Mouse (Mus musculus): ENCODE measurements at regions not wholly inside any gene's neighbourhood (a gene's known extent, or its start where the extent isn't known, plus 50 kb on each side); places are given as distances from the start of the nearest gene placed in this dataset.

GRCm38 (mm10) chr3:131056893-131057660 is 53.2 kb upstream of the Lef1 start:
- TF ChIP-seq CTCF (IDR thresholded peaks at IDR 0.05; ENCODE audit: borderline replicate concordance, extremely low read depth, insufficient read depth, insufficient read length) = no peak
- no peak for TF ChIP-seq POLR2A (IDR thresholded peaks at IDR 0.05; ENCODE audit: borderline replicate concordance, extremely low read depth, insufficient read depth, insufficient read length, poor library complexity, severe bottlenecking)
- DNase-seq (ENCODE audit: low read depth) = no peak

- TF ChIP-seq POLR2A (IDR thresholded peaks at IDR 0.05; ENCODE audit: borderline replicate concordance, extremely low read depth, insufficient read depth, insufficient read length, poor library complexity, severe bottlenecking) (no peak), CTCF (IDR thresholded peaks at IDR 0.05; ENCODE audit: borderline replicate concordance, extremely low read depth, insufficient read depth, insufficient read length) (no peak)
Observed at GRCm38 (mm10) chr3:131054241-131054972, 55.9 kb upstream of the Lef1 start.

GRCm38 (mm10) chr3:131047716-131048115 is 62.6 kb upstream of the Lef1 start:
- TF ChIP-seq POLR2A (IDR thresholded peaks at IDR 0.05; ENCODE audit: borderline replicate concordance, extremely low read depth, insufficient read depth, insufficient read length, poor library complexity, severe bottlenecking) = no peak
- no peak for TF ChIP-seq CTCF (IDR thresholded peaks at IDR 0.05; ENCODE audit: borderline replicate concordance, extremely low read depth, insufficient read depth, insufficient read length)
- no peak for DNase-seq (ENCODE audit: low read depth)

More at GRCm38 (mm10) chr3:131054241-131054972, 55.9 kb upstream of the Lef1 start:
- DNase-seq (ENCODE audit: low read depth) = peak; percentile 69

GRCm38 (mm10) chr3:131046412-131046811 is 63.9 kb upstream of the Lef1 start:
- TF ChIP-seq POLR2A (IDR thresholded peaks at IDR 0.05; ENCODE audit: borderline replicate concordance, extremely low read depth, insufficient read depth, insufficient read length, poor library complexity, severe bottlenecking) (no peak), CTCF (IDR thresholded peaks at IDR 0.05; ENCODE audit: borderline replicate concordance, extremely low read depth, insufficient read depth, insufficient read length) (no peak)
- DNase-seq (ENCODE audit: low read depth) = peak; percentile 40

GRCm38 (mm10) chr3:131040214-131040825 is 70.0 kb upstream of the Lef1 start:
- TF ChIP-seq CTCF (IDR thresholded peaks at IDR 0.05; ENCODE audit: borderline replicate concordance, extremely low read depth, insufficient read depth, insufficient read length) (no peak), POLR2A (IDR thresholded peaks at IDR 0.05; ENCODE audit: borderline replicate concordance, extremely low read depth, insufficient read depth, insufficient read length, poor library complexity, severe bottlenecking) (no peak)
- DNase-seq (ENCODE audit: low read depth) = no peak

GRCm38 (mm10) chr3:131037095-131037494 is 73.2 kb upstream of the Lef1 start:
- DNase-seq (ENCODE audit: low read depth) = no peak
- no peak for TF ChIP-seq CTCF (IDR thresholded peaks at IDR 0.05; ENCODE audit: borderline replicate concordance, extremely low read depth, insufficient read depth, insufficient read length)
- no peak for TF ChIP-seq POLR2A (IDR thresholded peaks at IDR 0.05; ENCODE audit: borderline replicate concordance, extremely low read depth, insufficient read depth, insufficient read length, poor library complexity, severe bottlenecking)

GRCm38 (mm10) chr3:131034774-131035173 is 75.5 kb upstream of the Lef1 start:
- no peak for TF ChIP-seq POLR2A (IDR thresholded peaks at IDR 0.05; ENCODE audit: borderline replicate concordance, extremely low read depth, insufficient read depth, insufficient read length, poor library complexity, severe bottlenecking)
- no peak for TF ChIP-seq CTCF (IDR thresholded peaks at IDR 0.05; ENCODE audit: borderline replicate concordance, extremely low read depth, insufficient read depth, insufficient read length)
- DNase-seq (ENCODE audit: low read depth) = no peak

- no peak for DNase-seq (ENCODE audit: low read depth)
- TF ChIP-seq POLR2A (IDR thresholded peaks at IDR 0.05; ENCODE audit: borderline replicate concordance, extremely low read depth, insufficient read depth, insufficient read length, poor library complexity, severe bottlenecking) (no peak), CTCF (IDR thresholded peaks at IDR 0.05; ENCODE audit: borderline replicate concordance, extremely low read depth, insufficient read depth, insufficient read length) (no peak)
Observed at GRCm38 (mm10) chr3:131026336-131026735, 83.9 kb upstream of the Lef1 start.

GRCm38 (mm10) chr3:131019163-131019956 is 90.9 kb upstream of the Lef1 start:
- TF ChIP-seq POLR2A (IDR thresholded peaks at IDR 0.05; ENCODE audit: borderline replicate concordance, extremely low read depth, insufficient read depth, insufficient read length, poor library complexity, severe bottlenecking) (no peak), CTCF (IDR thresholded peaks at IDR 0.05; ENCODE audit: borderline replicate concordance, extremely low read depth, insufficient read depth, insufficient read length) (no peak)
- peak; percentile 53 for DNase-seq (ENCODE audit: low read depth)

GRCm38 (mm10) chr3:131017899-131018298 is 92.4 kb upstream of the Lef1 start:
- no peak for TF ChIP-seq POLR2A (IDR thresholded peaks at IDR 0.05; ENCODE audit: borderline replicate concordance, extremely low read depth, insufficient read depth, insufficient read length, poor library complexity, severe bottlenecking)
- TF ChIP-seq CTCF (IDR thresholded peaks at IDR 0.05; ENCODE audit: borderline replicate concordance, extremely low read depth, insufficient read depth, insufficient read length) = no peak
- DNase-seq (ENCODE audit: low read depth) = no peak

- no peak for DNase-seq (ENCODE audit: low read depth)
- TF ChIP-seq CTCF (IDR thresholded peaks at IDR 0.05; ENCODE audit: borderline replicate concordance, extremely low read depth, insufficient read depth, insufficient read length) = no peak
- TF ChIP-seq POLR2A (IDR thresholded peaks at IDR 0.05; ENCODE audit: borderline replicate concordance, extremely low read depth, insufficient read depth, insufficient read length, poor library complexity, severe bottlenecking) = no peak
Observed at GRCm38 (mm10) chr3:131016104-131016503, 94.2 kb upstream of the Lef1 start.
